ENCODE assay signal across 8 mouse cellular contexts in the genomic region with DNA sequence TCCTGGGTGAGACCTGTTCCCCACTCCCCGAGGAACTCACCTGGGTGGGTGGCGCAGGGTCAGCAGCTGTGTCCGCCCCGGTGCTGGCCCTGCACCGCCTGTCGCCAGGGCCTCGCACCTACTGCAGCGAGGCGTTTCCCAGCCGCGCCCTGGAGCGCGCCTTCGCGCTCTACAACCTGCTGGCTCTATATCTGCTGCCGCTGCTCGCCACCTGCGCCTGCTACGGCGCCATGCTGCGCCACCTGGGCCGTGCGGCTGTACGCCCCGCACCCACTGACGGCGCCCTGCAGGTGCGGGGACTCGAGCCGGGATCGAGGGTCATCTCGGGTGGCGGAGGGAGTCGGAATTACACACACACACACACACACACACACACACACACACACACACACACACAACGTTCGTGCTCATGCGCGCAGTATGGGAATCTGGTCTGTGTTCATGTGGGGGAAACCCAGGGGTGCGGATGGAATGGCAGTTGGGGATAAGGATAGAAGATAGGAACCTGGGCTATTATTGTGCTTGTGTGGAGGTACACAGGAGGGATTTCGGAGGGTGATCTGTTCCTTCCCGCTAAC. TPM values are rescaled to one million over a fixed set of nuclear protein-coding genes. Genes with fewer than 3 reads are reported as not detected.
DNase-seq lines count a peak whose midpoint lies in the region; ATAC-seq and TF ChIP-seq lines count a peak whose summit lies in the region.

Gene R3hdm4, minus strand, starts transcription at position 251 of the 578 bp plus-strand sequence.

- no peak for ATAC-seq in heart, embryonic 13.5 days (ENCODE audit: extremely low read depth, insufficient number of reproducible peaks, low FRiP score, low TSS enrichment)

- peaks cover 70% of the 10 kb centered on the region for H3K27me3 ChIP-seq in heart, embryonic 13.5 days (replicated peaks)
- H3K27me3 ChIP-seq in myocyte (ENCODE audit: control insufficient read depth, insufficient read depth, insufficient read length) = peaks cover 32% of the 10 kb centered on the region

- TF ChIP-seq POLR2A in myocyte (IDR thresholded peaks at IDR 0.05; ENCODE audit: insufficient read length, low read depth) = no peak

- H3K4me1 ChIP-seq in heart, embryonic 13.5 days = peaks cover 46% of the 10 kb centered on the region

- H3K27ac ChIP-seq in heart, embryonic 13.5 days (replicated peaks) = no peak within 1 kb of the TSS

- intact Hi-C loops in left cerebral cortex, postnatal 14 days (cut with DNase I) = no loop called here

- no peak within 1 kb of the TSS for H3ac ChIP-seq in myocyte (ENCODE audit: control insufficient read depth, insufficient read length)

- H3K4me2 ChIP-seq in heart, embryonic 13.5 days = peak within 1 kb of the TSS; percentile 68
- no peak within 1 kb of the TSS for H3K4me2 ChIP-seq in myocyte (ENCODE audit: low read depth)

- DNase-seq in cerebellum, adult 11 months = peak; percentile 38
- no peak for DNase-seq in cerebellum, adult 8-10 months
- DNase-seq in urinary bladder, adult 2 months (ENCODE audit: low spot score) = no peak
- no peak for DNase-seq in urinary bladder, adult 18-20 months (ENCODE audit: low spot score in 2 of 2)
- no peak for DNase-seq in left cerebral cortex, postnatal 14 days (ENCODE audit: low spot score in 2 of 2)
- DNase-seq in spleen, postnatal 4 days (ENCODE audit: low spot score in 2 of 2) = no peak

- 7% methylated on average over 35 of the region's 41 CpGs for WGBS in heart, embryonic 13.5 days

- H3K4me3 ChIP-seq in heart, embryonic 13.5 days = peak within 1 kb of the TSS; percentile 45
- no peak within 1 kb of the TSS for H3K4me3 ChIP-seq in myocyte

- H3K9me3 ChIP-seq in heart, embryonic 13.5 days = no peaks in the 10 kb centered on the region

- H3K9ac ChIP-seq in heart, embryonic 13.5 days = peak within 1 kb of the TSS; percentile 68

- peaks cover 6% of the 10 kb centered on the region for H3K79me2 ChIP-seq in myocyte (ENCODE audit: control insufficient read depth, insufficient read depth)

- no peaks in the 10 kb centered on the region for H3K36me3 ChIP-seq in heart, embryonic 13.5 days
- no peaks in the 10 kb centered on the region for H3K36me3 ChIP-seq in myocyte (ENCODE audit: control insufficient read depth, insufficient read depth)

TF ChIP-seq in myocyte, 11 proteins besides CTCF, POLR2A, EP300 and RAD21:
- TF ChIP-seq TCF3 (IDR thresholded peaks at IDR 0.05; ENCODE audit: insufficient read length, low read depth) (no peak), MYOD1 (IDR thresholded peaks at IDR 0.05; ENCODE audit: control insufficient read depth in 1 of 3, insufficient read length in 2 of 3, low read depth in 2 of 3) (no peak), MAX (IDR thresholded peaks at IDR 0.05; ENCODE audit: low read depth) (no peak), REST (IDR thresholded peaks at IDR 0.05; ENCODE audit: insufficient read depth, insufficient read length) (no peak), SRF (IDR thresholded peaks at IDR 0.05; ENCODE audit: control insufficient read depth, insufficient read length, low read depth) (no peak), CEBPB (IDR thresholded peaks at IDR 0.05; ENCODE audit: insufficient read depth, poor library complexity, severe bottlenecking) (no peak), POLR2AphosphoS2 (IDR thresholded peaks at IDR 0.05; ENCODE audit: insufficient read length, low read depth) (no peak)

RNA-seq across cellular contexts. Expression of gene R3hdm4, which starts in this region (rescaled TPM):
- polyA plus RNA-seq in urinary bladder, adult 2 months (2012; rRNA removed) = 140 and 147 TPM in 2 replicates
- 95.6 and 100 TPM in 2 replicates for polyA plus RNA-seq in heart, embryonic 13.5 days (2015; fragmentation: Nextera tagmentation; extraction: Ambion mirVana)
- total RNA-seq in left cerebral cortex, postnatal 14 days (2021) = 100 to 1,000 TPM; 438 to 440 TPM
- polyA plus RNA-seq in myocyte (2012; fragmentation: generic; extraction: Trizol) = 69.0 TPM
